Mouse (Mus musculus): ENCODE results near the gene Hmgcll1.
"Not testable (repeated sequence)": the region's sequence is repeated elsewhere in the genome, so short reads cannot be mapped to it uniquely, and the experiment has no call there.

Hmgcll1 gene

GRCm38 (mm10) chr9:76043341-76043740 lies 28.7 kb downstream of the Hmgcll1 start:
- no peak for DNase-seq (ENCODE audit: extremely low read depth, low read depth, low spot score)

- no peak for DNase-seq (ENCODE audit: extremely low read depth, low read depth, low spot score)
Observed at GRCm38 (mm10) chr9:76060935-76061334, 46.3 kb downstream of the Hmgcll1 start.

- DNase-seq (ENCODE audit: extremely low read depth, low read depth, low spot score): no peak
Observed at GRCm38 (mm10) chr9:76061492-76061891, 46.8 kb downstream of the Hmgcll1 start.

GRCm38 (mm10) chr9:76064164-76064563 lies 49.5 kb downstream of the Hmgcll1 start:
- DNase-seq (ENCODE audit: extremely low read depth, low read depth, low spot score): no peak

- DNase-seq (ENCODE audit: extremely low read depth, low read depth, low spot score): no peak
Observed at GRCm38 (mm10) chr9:76091561-76091960, 76.9 kb downstream of the Hmgcll1 start.

- DNase-seq (ENCODE audit: extremely low read depth, low read depth, low spot score): no peak
Observed at GRCm38 (mm10) chr9:76097221-76097620, 82.6 kb downstream of the Hmgcll1 start.

GRCm38 (mm10) chr9:76099981-76100380 lies 85.3 kb downstream of the Hmgcll1 start:
- no peak for DNase-seq (ENCODE audit: extremely low read depth, low read depth, low spot score)

GRCm38 (mm10) chr9:76104416-76104815 lies 89.8 kb downstream of the Hmgcll1 start:
- not testable (repeated sequence) for DNase-seq (ENCODE audit: extremely low read depth, low read depth, low spot score)

GRCm38 (mm10) chr9:76104846-76105245 lies 90.2 kb downstream of the Hmgcll1 start:
- no peak for DNase-seq (ENCODE audit: extremely low read depth, low read depth, low spot score)

GRCm38 (mm10) chr9:76122888-76123287 lies 108.2 kb downstream of the Hmgcll1 start:
- DNase-seq (ENCODE audit: extremely low read depth, low read depth, low spot score): not testable (repeated sequence)

GRCm38 (mm10) chr9:76124249-76124648 lies 109.6 kb downstream of the Hmgcll1 start:
- no peak for DNase-seq (ENCODE audit: extremely low read depth, low read depth, low spot score)

- no peak for DNase-seq (ENCODE audit: extremely low read depth, low read depth, low spot score)
Observed at GRCm38 (mm10) chr9:76129353-76129752, 114.7 kb downstream of the Hmgcll1 start.

GRCm38 (mm10) chr9:76134042-76134441 lies 119.4 kb downstream of the Hmgcll1 start:
- no peak for DNase-seq (ENCODE audit: extremely low read depth, low read depth, low spot score)

GRCm38 (mm10) chr9:76138378-76139109 lies 123.9 kb downstream of the Hmgcll1 start:
- no peak for DNase-seq (ENCODE audit: extremely low read depth, low read depth, low spot score)

GRCm38 (mm10) chr9:76145593-76145992 lies 130.9 kb downstream of the Hmgcll1 start:
- no peak for DNase-seq (ENCODE audit: extremely low read depth, low read depth, low spot score)

GRCm38 (mm10) chr9:76162446-76162845 lies 147.8 kb downstream of the Hmgcll1 start:
- no peak for DNase-seq (ENCODE audit: extremely low read depth, low read depth, low spot score)

GRCm38 (mm10) chr9:76168355-76168754 lies 153.7 kb downstream of the Hmgcll1 start:
- no peak for DNase-seq (ENCODE audit: extremely low read depth, low read depth, low spot score)

- no peak for DNase-seq (ENCODE audit: extremely low read depth, low read depth, low spot score)
Observed at GRCm38 (mm10) chr9:76172686-76173295, 158.1 kb downstream of the Hmgcll1 start.

GRCm38 (mm10) chr9:76179221-76179620 lies 164.6 kb downstream of the Hmgcll1 start:
- no peak for DNase-seq (ENCODE audit: extremely low read depth, low read depth, low spot score)
